Mouse (Mus musculus) ES-Bruce4 (cell line): ENCODE data around the gene 4930451I11Rik. TPM values are rescaled to one million over a fixed set of nuclear protein-coding genes. Genes with fewer than 3 reads are reported as not detected.

ENCODE experiments used
- H3K27ac ChIP-seq: 2 replicates; pipeline ENCODE4 v1.5.1; 2012; ENCODE audit warnings: low read length, inconsistent platforms; ENCODE audit not compliant: insufficient read depth
- H3K27me3 ChIP-seq: 2 replicates; pipeline ENCODE4 v1.6.1; 2012; ENCODE audit warnings: mild to moderate bottlenecking, low read length, inconsistent platforms; ENCODE audit not compliant: control insufficient read depth, poor library complexity, insufficient read depth, severe bottlenecking
- H3K36me3 ChIP-seq: 2 replicates; pipeline ENCODE4 v1.6.1; 2012; ENCODE audit warnings: inconsistent platforms, mild to moderate bottlenecking, low read length, moderate library complexity; ENCODE audit not compliant: control insufficient read depth, poor library complexity, insufficient read depth, severe bottlenecking
- H3K4me1 ChIP-seq: one replicate; pipeline ENCODE4 v1.8.1; 2011; ENCODE audit warnings: low read length; ENCODE audit not compliant: control insufficient read depth, insufficient read depth
- H3K4me3 ChIP-seq: 2 replicates; pipeline ENCODE4 v1.5.1; 2011; ENCODE audit warnings: low read depth, mild to moderate bottlenecking, low read length
- H3K9ac ChIP-seq: 2 replicates; pipeline ENCODE4 v1.6.1; 2012; ENCODE audit warnings: low read depth, mild to moderate bottlenecking, inconsistent platforms; ENCODE audit not compliant: poor library complexity, severe bottlenecking
- H3K9me3 ChIP-seq: replicated peaks from 2 replicates; pipeline ENCODE4 v1.6.1; 2012; ENCODE audit warnings: mild to moderate bottlenecking, low read length, inconsistent platforms; ENCODE audit not compliant: control insufficient read depth, poor library complexity, insufficient read depth, severe bottlenecking
- CTCF ChIP-seq: IDR thresholded peaks from one replicate; pipeline ENCODE4 v1.8.1; 2011; ENCODE audit warnings: low read depth, low read length
- EP300 ChIP-seq: IDR thresholded peaks from 2 replicates; pipeline ENCODE4 v1.6.1; 2011; ENCODE audit warnings: low read depth, low read length; ENCODE audit not compliant: insufficient read depth
- POLR2A ChIP-seq: IDR thresholded peaks from one replicate; pipeline ENCODE4 v1.8.1; 2011; ENCODE audit warnings: low read length; ENCODE audit not compliant: insufficient read depth
- polyA plus RNA-seq: library from polyadenylated mRNA; stranded (reverse); fragments of >200 nt; gene quantifications from 2 replicates; pipeline ENCODE4 v1.2.4, GENCODE M21; 2011; ENCODE audit warnings: low read depth; ENCODE audit not compliant: missing spikeins, insufficient read depth, insufficient read length

Gene 4930451I11Rik
- polyA plus RNA-seq, 1 experiment: not detected

DNA sequence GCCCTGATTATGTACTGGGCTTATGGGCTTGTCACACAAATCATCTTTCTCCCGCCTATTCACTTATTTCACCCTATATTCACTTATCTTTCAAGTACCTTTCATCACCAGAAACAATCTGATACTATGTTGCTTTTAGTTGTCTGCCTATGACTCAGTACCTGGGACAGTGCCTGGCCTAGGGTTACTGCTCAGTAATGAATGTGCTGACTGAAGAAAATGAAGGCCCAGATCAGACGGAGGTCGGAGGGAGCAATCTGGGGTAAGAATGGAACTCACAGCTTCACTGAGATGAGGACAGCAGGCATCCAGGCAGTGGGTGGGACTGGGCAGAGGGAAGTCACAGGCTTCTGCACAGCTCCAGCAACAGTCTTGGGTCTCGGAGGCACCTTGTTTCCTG is 24.0 kb downstream of the 4930451I11Rik start:
- no peaks in the 10 kb centered on the region for H3K36me3 ChIP-seq
- H3K27me3 ChIP-seq: no peaks in the 10 kb centered on the region
- H3K27ac ChIP-seq: no peak overlapping the region
- H3K4me3 ChIP-seq: no peak overlapping the region
- no peaks in the 10 kb centered on the region for H3K9me3 ChIP-seq
- TF ChIP-seq EP300 (no peak), POLR2A (no peak)
- H3K4me1 ChIP-seq: no peaks in the 10 kb centered on the region
- no peak overlapping the region for H3K9ac ChIP-seq

DNA sequence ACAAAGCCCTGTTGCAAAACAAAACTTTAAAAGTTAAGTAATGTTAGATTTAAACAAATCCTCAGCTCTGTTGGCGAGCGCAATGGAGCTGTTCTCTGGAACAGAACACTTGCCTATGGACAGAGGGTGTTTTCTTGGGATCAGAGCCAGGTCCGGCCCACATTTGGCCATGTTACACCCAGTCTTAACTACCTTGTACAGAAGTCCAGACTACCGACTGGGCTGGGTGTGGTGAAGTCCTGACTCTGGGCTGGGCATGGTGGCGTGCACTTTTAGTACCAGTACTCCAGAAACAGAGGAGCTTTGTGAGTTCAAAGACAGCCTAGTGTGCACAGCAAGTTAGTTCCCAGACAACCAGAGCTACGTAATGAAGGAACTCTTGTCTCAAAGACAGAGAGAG is 24.5 kb downstream of the 4930451I11Rik start:
- H3K9me3 ChIP-seq: no peaks in the 10 kb centered on the region
- no peak overlapping the region for H3K4me3 ChIP-seq
- no peaks in the 10 kb centered on the region for H3K4me1 ChIP-seq
- TF ChIP-seq CTCF (no peak), POLR2A (no peak), EP300 (no peak)
- H3K27ac ChIP-seq: no peak overlapping the region
- H3K27me3 ChIP-seq: no peaks in the 10 kb centered on the region
- H3K9ac ChIP-seq: no peak overlapping the region
- H3K36me3 ChIP-seq: no peaks in the 10 kb centered on the region

DNA sequence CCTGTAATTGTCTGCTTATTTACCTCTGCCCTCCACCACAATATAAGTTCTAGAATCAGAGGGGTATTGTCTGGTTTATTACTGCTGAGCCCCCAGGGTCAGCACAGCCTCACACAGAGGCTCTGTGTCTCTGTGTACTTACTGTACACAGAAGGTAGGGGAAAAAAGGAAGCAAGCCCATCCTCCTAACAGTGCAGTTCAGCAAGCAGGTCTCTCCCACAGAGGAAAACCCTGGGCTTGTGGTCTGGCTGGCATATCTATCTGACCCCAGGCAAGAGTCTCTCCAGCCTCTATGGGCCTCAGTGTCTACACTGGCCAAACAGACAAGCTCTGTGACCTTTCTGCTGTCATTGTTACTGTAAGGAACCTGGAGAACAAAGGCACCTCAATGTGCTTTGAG is 27.7 kb downstream of the 4930451I11Rik start:
- Histone ChIP-seq H3K4me1 (no peaks in the 10 kb centered on the region), H3K9ac (no peak overlapping the region), H3K4me3 (no peak overlapping the region), H3K36me3 (no peaks in the 10 kb centered on the region), H3K9me3 (no peaks in the 10 kb centered on the region), H3K27me3 (no peaks in the 10 kb centered on the region), H3K27ac (no peak overlapping the region)
- no peak for TF ChIP-seq POLR2A
- no peak for TF ChIP-seq CTCF
- no peak for TF ChIP-seq EP300

DNA sequence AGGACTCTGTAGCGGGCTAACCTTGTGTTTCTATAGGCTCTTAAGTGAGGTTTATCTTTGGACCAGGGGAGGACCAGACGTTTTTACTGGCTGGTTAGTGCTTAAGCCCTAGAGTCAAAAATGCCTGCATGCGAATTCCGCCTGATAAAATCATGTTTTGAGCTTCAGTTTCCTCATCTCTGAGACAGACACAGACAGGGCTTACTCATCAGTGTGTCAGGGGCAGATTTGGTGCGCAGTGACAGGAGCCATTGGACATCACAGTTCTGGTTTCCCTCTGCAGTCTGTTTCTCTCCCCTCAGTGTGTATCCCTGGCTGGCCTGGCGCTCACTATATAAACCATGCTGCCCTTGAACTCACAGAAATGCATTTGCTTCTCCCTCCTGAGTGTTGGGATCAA is 28.3 kb downstream of the 4930451I11Rik start:
- Histone ChIP-seq H3K27me3 (no peaks in the 10 kb centered on the region), H3K36me3 (no peaks in the 10 kb centered on the region), H3K4me1 (no peaks in the 10 kb centered on the region), H3K27ac (no peak overlapping the region), H3K9ac (no peak overlapping the region), H3K4me3 (no peak overlapping the region), H3K9me3 (no peaks in the 10 kb centered on the region)
- TF ChIP-seq EP300 (no peak), POLR2A (no peak), CTCF (no peak)

DNA sequence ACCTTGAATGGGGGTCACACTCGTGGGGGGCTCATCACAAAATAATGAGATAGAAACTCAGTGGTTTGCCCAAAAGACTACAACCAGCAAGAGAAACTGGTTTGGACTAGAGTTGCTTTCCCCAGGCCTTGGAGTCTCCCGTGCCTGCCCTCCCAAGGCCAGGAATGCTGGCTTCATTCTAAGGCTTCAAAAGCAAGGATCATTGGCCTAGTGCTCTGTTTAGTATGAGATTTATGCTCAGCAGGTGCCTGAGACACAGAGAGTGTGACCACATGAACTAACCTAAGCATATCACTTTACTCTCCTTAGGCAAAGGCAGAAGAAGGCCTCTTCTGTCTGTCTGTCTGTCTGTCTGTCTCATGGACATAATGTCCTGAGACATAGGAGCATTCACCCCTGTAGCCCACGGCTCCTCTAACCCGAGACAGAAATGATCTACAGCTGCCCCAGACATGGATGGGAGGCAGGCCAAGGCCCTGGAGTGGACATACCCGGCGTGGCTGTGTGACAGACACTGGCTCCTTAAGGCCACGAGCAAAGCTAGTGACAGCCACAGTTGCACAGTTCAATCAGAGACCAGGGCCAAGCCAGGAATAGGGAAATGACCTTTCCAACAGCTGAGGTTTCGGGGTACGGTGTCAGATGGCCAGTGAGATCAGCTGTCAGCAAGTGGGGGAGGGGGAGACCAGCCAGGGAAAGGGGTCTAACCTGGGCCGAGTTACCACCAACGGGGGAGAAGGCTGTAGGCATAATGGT is 29.1 kb downstream of the 4930451I11Rik start:
- Histone ChIP-seq H3K36me3 (peaks cover 2% of the 10 kb centered on the region), H3K4me3 (no peak overlapping the region), H3K9ac (no peak overlapping the region), H3K27me3 (no peaks in the 10 kb centered on the region), H3K9me3 (no peaks in the 10 kb centered on the region), H3K4me1 (no peaks in the 10 kb centered on the region), H3K27ac (no peak overlapping the region)
- TF ChIP-seq EP300 (no peak), CTCF (no peak), POLR2A (no peak)

DNA sequence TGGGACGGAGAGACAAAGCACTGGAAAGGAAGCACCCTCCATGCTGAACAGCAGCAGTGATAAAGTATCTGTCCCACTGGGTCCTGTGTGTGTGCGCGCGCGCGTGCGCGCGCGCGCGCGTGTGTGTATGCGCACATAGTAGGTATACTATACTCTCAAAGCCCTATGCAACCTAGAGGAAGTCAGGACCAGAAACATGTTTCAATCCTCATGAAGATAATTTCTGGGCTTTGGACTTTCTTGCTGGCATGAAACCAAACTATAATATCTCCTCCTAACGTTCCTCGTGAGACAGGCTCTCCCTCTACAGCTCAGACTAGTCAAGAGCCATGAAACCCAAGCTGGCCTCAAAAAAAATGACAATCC is 30.4 kb downstream of the 4930451I11Rik start:
- no peak overlapping the region for H3K27ac ChIP-seq
- H3K4me3 ChIP-seq: 0 out of 2 replicates have a peak overlapping the region, but pooled peaks have one; percentile 84
- no peaks in the 10 kb centered on the region for H3K4me1 ChIP-seq
- no peak for TF ChIP-seq CTCF
- no peak for TF ChIP-seq POLR2A
- no peak for TF ChIP-seq EP300
- H3K27me3 ChIP-seq: no peaks in the 10 kb centered on the region
- H3K9ac ChIP-seq: no peak overlapping the region
- H3K36me3 ChIP-seq: peaks cover 15% of the 10 kb centered on the region
- no peaks in the 10 kb centered on the region for H3K9me3 ChIP-seq
